Mouse (Mus musculus) liver, embryonic 14.5 days (tissue): ENCODE data around the gene Hsdl2.
A peak's percentile ranks its signal among the peaks of the same experiment; 100 is the strongest.

Experiments used
- CTCF ChIP-seq: IDR thresholded peaks from 2 replicates; pipeline ENCODE4 v1.5.1; 2016; ENCODE audit warnings: antibody characterized with exemption, low read depth, control low read depth
- EP300 ChIP-seq: IDR thresholded peaks from 2 replicates; pipeline ENCODE4 v1.6.1; 2016; ENCODE audit warnings: antibody characterized with exemption, low read depth

GRCm38 (mm10) chr4:59572521-59573118 lies 8.7 kb upstream of the Hsdl2 start:
- TF ChIP-seq CTCF (no peak), EP300 (peak; percentile 86)
